Mouse (Mus musculus): ENCODE measurements around the gene Itgav.
A peak's percentile ranks its signal among the peaks of the same experiment; 100 is the strongest.

Itgav gene

DNA sequence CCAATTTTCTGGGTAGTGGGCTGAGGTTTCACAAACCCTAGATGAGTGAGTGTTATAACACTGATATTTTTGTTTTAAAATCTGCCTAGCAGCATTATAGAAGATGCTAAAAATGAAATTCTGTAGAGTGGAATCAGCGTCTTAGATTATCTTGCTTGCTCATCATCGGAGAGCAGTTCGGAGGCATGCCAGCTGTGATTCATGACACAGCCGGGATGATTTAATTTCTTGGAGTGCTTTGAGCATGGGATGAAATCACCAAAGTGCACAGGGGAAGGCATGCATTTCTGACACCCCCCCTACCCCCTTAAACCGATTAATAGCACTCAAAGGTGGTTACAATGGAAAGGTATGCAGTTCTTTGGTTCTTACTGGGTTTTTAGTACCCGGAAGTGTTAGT is 89.8 kb downstream of the Itgav start:
- DNase-seq (ENCODE audit: low read depth, low spot score) = peak; percentile 68

DNA sequence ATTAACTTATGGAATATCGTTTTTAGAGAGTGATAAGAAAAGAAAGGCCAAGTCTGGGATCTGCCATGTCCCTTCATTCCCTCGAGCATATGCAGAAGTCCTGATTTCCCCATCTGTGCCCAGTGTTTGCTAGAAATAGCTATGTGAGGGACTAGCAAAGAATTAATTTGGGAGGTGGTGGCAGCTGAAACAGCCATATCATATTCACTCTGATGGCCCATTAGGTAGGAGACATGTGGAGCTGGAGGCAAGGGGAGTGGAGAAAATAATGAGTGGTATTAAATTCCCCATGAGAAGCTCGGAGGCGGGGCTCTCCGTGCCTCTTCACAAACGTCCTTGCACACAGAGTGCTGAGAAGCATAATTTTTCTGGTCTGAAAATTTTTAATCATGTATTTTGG is 92.0 kb downstream of the Itgav start:
- no peak for DNase-seq (ENCODE audit: low read depth, low spot score)

DNA sequence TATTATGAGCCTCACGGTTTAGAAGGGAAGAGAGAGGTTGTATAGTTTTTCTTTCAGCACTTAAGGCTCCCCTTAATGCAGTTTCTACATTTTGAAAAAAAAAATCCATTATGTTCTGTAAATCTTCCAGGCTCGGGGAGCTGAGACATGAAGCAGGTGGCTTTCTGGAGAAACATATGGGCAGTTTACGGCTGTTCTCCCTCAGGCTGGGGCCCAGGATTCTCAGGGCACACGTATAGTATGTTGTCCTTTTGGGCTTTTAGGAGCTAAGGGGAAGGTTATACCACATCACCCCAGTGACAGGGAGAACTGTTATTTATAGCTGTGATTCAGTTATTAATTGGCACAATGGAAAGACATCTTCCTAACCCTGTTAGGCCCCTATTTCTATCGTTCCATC is 101.0 kb downstream of the Itgav start:
- no peak for DNase-seq (ENCODE audit: low read depth, low spot score)

DNA sequence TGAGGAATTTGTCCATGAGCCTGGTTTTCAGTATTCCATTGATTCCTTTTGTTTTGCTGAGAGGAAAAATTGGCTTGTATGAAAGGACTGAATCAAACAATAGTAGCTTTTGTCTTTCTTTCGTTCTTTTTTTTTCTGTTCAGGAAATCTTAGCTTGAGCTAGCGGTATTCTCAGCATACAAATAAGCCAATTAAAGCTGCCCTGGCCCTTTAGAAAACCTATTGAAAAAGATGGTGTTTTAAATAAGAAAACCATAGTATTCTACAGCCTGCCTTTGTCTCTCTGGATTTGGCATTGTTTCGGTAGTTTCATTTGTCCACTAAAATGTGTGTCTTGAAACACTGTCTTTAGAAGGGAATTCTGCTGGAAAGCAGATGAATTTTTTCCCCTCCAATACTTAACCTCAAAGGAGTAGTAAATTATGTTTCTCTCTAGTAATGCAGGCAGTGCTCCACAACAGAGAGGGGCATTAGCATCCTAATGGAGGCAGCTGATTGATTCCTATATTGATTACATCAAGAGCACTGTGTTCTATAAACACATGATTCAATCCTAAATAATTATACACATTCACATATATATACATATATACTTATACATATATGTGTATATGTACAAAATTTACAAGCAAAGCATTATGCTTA is 104.8 kb downstream of the Itgav start:
- no peak for DNase-seq (ENCODE audit: low read depth, low spot score)

DNA sequence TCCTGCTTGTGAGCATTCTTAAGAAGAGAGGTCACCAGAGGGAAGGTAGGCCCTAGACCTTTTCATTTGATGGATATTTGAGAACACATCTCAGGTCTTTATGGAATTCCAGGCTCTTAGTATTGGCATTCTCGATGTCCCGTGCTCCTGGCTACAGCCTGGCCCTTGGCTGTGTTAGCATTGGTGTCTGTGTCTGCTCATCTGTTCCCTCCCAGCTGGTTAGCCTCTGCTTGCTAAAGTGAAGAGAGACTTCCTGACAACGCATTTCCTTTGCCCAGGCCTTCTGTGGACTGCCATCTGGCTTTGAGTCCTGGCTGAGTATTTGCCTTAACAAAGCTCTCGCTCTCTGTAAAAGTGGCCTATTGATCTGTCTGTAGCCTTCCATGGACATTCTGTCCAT is 108.7 kb downstream of the Itgav start:
- no peak for DNase-seq (ENCODE audit: low read depth, low spot score)

DNA sequence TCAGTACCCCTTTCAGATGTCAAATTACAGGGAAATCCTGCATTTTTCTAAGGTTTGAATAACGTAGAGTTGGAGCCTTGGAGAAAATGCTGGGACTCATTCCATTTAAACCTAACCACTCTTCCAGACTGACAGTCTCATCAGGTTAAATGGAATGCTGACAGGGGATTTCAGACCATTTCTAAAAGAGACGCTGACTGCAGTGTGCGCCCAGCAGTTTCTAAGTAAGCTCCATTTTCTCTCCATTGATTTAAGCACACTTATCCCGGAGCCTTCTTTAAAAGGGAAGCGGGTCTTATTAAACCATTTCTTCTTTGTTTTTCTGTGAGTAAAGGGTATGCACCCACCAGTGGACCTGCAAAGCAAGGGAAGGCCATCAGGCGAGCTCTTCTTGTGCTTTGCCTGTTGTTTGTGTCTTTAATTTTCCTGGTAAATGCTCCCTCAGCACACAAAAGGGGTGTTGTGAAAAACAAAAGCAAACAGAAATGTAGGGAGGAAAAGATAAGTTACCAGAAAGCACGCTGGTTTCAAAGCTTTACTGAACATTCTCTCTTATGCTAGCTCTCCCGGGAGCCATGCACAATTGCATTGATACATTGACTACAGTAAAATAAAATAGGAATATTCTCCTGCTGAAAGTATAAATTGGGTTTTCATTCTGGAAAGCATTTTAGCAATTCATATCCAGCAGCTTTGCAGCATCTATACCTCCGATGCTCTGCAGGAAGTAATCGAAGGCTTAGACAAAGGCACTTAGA is 111.3 kb downstream of the Itgav start:
- DNase-seq (ENCODE audit: low read depth, low spot score) = no peak

DNA sequence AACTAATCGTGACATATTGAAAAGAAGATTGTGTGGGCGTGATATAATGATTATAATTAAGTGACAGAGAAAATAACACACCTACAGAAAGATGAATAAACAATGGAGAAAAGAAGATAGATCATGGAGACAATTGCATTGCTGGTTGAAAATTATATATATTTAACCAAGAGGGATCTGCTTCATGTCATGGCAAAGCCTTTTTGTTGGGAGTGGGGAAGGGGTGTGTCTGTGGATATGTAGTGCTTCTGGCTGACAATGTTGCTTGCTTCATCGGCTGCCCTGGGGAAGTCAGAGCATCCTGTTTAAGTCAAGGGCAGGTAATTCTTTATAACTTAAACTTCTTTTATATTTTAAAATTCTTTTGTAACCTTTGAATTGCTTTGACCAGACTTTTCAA is 124.3 kb downstream of the Itgav start:
- peak; percentile 18 for DNase-seq (ENCODE audit: low read depth, low spot score)

DNA sequence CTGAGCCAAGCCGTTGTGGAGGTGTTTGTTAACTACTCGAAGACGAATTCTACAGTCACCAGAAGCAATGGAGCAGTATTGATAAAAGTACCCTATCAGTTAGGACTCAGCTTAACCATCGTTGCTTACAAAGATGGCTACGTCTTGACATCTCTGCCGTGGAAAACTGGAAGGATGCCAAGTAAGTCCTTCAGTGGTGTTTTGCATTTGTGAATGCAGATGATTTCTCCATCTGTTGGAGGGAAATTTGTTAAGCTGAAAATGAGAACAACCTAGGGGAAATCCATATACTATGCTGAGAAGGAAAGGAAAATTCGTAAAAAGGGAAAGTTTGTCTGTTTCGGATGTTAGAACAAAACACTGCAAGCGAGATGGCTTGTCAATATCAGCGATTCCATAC is 129.2 kb downstream of the Itgav start:
- DNase-seq (ENCODE audit: low read depth, low spot score) = no peak

DNA sequence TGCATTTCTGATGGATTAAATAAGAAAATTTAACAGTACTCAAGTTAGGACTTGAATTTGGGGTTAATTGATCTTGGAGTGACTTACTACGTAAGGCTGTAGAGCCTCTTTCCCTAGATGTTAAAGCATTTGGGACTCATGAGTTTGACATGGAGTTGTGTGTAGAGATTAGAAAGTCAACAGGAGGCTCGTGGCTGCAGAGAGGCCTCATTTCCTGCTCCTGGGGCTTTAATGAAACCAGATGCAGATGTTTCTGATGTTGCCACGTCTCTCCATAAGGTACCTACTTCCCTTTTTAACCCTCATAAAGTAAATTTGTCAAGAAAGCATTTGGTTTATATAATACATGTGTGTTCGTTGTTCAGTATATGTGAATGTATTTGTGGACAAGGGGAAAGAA is 132.0 kb downstream of the Itgav start:
- no peak for DNase-seq (ENCODE audit: low read depth, low spot score)
